Mouse (Mus musculus): ENCODE data around the gene Gm8246. TPM values are rescaled to one million over a fixed set of nuclear protein-coding genes. Genes with fewer than 3 reads are reported as not detected.
"Not testable (repeated sequence)": the region's sequence is repeated elsewhere in the genome, so short reads cannot be mapped to it uniquely, and the experiment has no call there.

The Gm8246 gene
- polyA plus RNA-seq (2014; fragmentation: Nextera tagmentation; extraction: Ambion mirVana): not detected in 2 replicates

GRCm38 (mm10) chr14:5477730-5478129 lies at the start of gene Gm8246:
Gene Gm8246, minus strand, starts transcription at chr14:5477830.
- H3K4me1 ChIP-seq (replicated peaks; ENCODE audit: control insufficient read depth, insufficient read depth, low read length); DNase-seq (ENCODE audit: low spot score); H3K27me3 ChIP-seq (ENCODE audit: control insufficient read depth, insufficient read depth, low read length); H3K9me3 ChIP-seq (ENCODE audit: control insufficient read depth, low read length); ATAC-seq (replicated peaks; ENCODE audit: low FRiP score); H3K4me2 ChIP-seq (ENCODE audit: low read depth, low read length, severe bottlenecking); H3K36me3 ChIP-seq (ENCODE audit: control insufficient read depth, insufficient read depth, low read length); H3K4me3 ChIP-seq (ENCODE audit: low read depth, low read length); H3K9ac ChIP-seq (ENCODE audit: low read length); H3K27ac ChIP-seq (ENCODE audit: low read depth, low read length): not testable (repeated sequence)
- no CpG with 5 or more reads among the region's 3 CpGs for WGBS

- H3K9ac ChIP-seq (ENCODE audit: low read length); H3K4me3 ChIP-seq (ENCODE audit: low read depth, low read length); H3K4me1 ChIP-seq (replicated peaks; ENCODE audit: control insufficient read depth, insufficient read depth, low read length); H3K27me3 ChIP-seq (ENCODE audit: control insufficient read depth, insufficient read depth, low read length); H3K36me3 ChIP-seq (ENCODE audit: control insufficient read depth, insufficient read depth, low read length); H3K4me2 ChIP-seq (ENCODE audit: low read depth, low read length, severe bottlenecking); H3K9me3 ChIP-seq (ENCODE audit: control insufficient read depth, low read length); H3K27ac ChIP-seq (ENCODE audit: low read depth, low read length); ATAC-seq (replicated peaks; ENCODE audit: low FRiP score); DNase-seq (ENCODE audit: low spot score): not testable (repeated sequence)
- no CpG with 5 or more reads among the region's 35 CpGs for WGBS
Observed at GRCm38 (mm10) chr14:5501374-5501773, 23.7 kb upstream of the Gm8246 start, which contains the start of gene Gm3488. Gene Gm3488, plus strand, starts transcription at chr14:5501674.

GRCm38 (mm10) chr14:5483907-5484306 lies 6.3 kb upstream of the Gm8246 start, which contains the start of gene Gm3187:
Gene Gm3187, plus strand, starts transcription at chr14:5484207.
- WGBS: 86% methylated on average over 4 of the region's 5 CpGs
- H3K4me3 ChIP-seq (ENCODE audit: low read depth, low read length); H3K27ac ChIP-seq (ENCODE audit: low read depth, low read length); H3K4me1 ChIP-seq (replicated peaks; ENCODE audit: control insufficient read depth, insufficient read depth, low read length); H3K9ac ChIP-seq (ENCODE audit: low read length); H3K27me3 ChIP-seq (ENCODE audit: control insufficient read depth, insufficient read depth, low read length); H3K4me2 ChIP-seq (ENCODE audit: low read depth, low read length, severe bottlenecking); H3K9me3 ChIP-seq (ENCODE audit: control insufficient read depth, low read length); ATAC-seq (replicated peaks; ENCODE audit: low FRiP score); H3K36me3 ChIP-seq (ENCODE audit: control insufficient read depth, insufficient read depth, low read length); DNase-seq (ENCODE audit: low spot score): not testable (repeated sequence)

GRCm38 (mm10) chr14:5460469-5460868 lies 17.2 kb downstream of the Gm8246 start:
- H3K27me3 ChIP-seq (ENCODE audit: control insufficient read depth, insufficient read depth, low read length); H3K4me1 ChIP-seq (replicated peaks; ENCODE audit: control insufficient read depth, insufficient read depth, low read length); H3K9me3 ChIP-seq (ENCODE audit: control insufficient read depth, low read length); H3K4me2 ChIP-seq (ENCODE audit: low read depth, low read length, severe bottlenecking); H3K9ac ChIP-seq (ENCODE audit: low read length); ATAC-seq (replicated peaks; ENCODE audit: low FRiP score); H3K27ac ChIP-seq (ENCODE audit: low read depth, low read length); H3K4me3 ChIP-seq (ENCODE audit: low read depth, low read length); DNase-seq (ENCODE audit: low spot score); H3K36me3 ChIP-seq (ENCODE audit: control insufficient read depth, insufficient read depth, low read length): not testable (repeated sequence)
- no CpG with 5 or more reads among the region's 19 CpGs for WGBS

- H3K36me3 ChIP-seq (ENCODE audit: control insufficient read depth, insufficient read depth, low read length); H3K4me2 ChIP-seq (ENCODE audit: low read depth, low read length, severe bottlenecking); H3K4me1 ChIP-seq (replicated peaks; ENCODE audit: control insufficient read depth, insufficient read depth, low read length); H3K4me3 ChIP-seq (ENCODE audit: low read depth, low read length); H3K9ac ChIP-seq (ENCODE audit: low read length); H3K27ac ChIP-seq (ENCODE audit: low read depth, low read length); H3K9me3 ChIP-seq (ENCODE audit: control insufficient read depth, low read length); ATAC-seq (replicated peaks; ENCODE audit: low FRiP score); H3K27me3 ChIP-seq (ENCODE audit: control insufficient read depth, insufficient read depth, low read length); DNase-seq (ENCODE audit: low spot score): not testable (repeated sequence)
- WGBS: no CpG with 5 or more reads among the region's 3 CpGs
Observed at GRCm38 (mm10) chr14:5455367-5455766, 22.3 kb downstream of the Gm8246 start, which contains the start of gene Gm3194. Gene Gm3194, minus strand, starts transcription at chr14:5455467.

Other genes with a start within 250 kb of the Gm8246 start
- not detected in 2 replicates for gene Gm3526, start 217.2 kb downstream of the Gm8246 start, polyA plus RNA-seq (2014; fragmentation: Nextera tagmentation; extraction: Ambion mirVana)
- gene Gm3542, start 142.9 kb downstream of the Gm8246 start, polyA plus RNA-seq (2014; fragmentation: Nextera tagmentation; extraction: Ambion mirVana): not detected in 2 replicates
- not detected in 2 replicates for gene Gm3500, start 88.8 kb downstream of the Gm8246 start, polyA plus RNA-seq (2014; fragmentation: Nextera tagmentation; extraction: Ambion mirVana)
- 1.5 and 1.6 TPM in 2 replicates for gene Gm3194, start 22.4 kb downstream of the Gm8246 start, polyA plus RNA-seq (2014; fragmentation: Nextera tagmentation; extraction: Ambion mirVana)
- gene Gm3187, start 6.4 kb upstream of the Gm8246 start, polyA plus RNA-seq (2014; fragmentation: Nextera tagmentation; extraction: Ambion mirVana): not detected in 2 replicates
- 2.0 and 2.7 TPM in 2 replicates for gene Gm3488, start 23.8 kb upstream of the Gm8246 start, polyA plus RNA-seq (2014; fragmentation: Nextera tagmentation; extraction: Ambion mirVana)
- not detected in 2 replicates for gene Gm3532, start 60.7 kb upstream of the Gm8246 start, polyA plus RNA-seq (2014; fragmentation: Nextera tagmentation; extraction: Ambion mirVana)
- gene Gm8265, start 155.2 kb upstream of the Gm8246 start, polyA plus RNA-seq (2014; fragmentation: Nextera tagmentation; extraction: Ambion mirVana): not detected in 2 replicates
- gene Gm9603, start 209.6 kb upstream of the Gm8246 start, polyA plus RNA-seq (2014; fragmentation: Nextera tagmentation; extraction: Ambion mirVana): not detected in 2 replicates

All from forebrain, embryonic 11.5 days (tissue).